Mouse (Mus musculus) layer of hippocampus, adult 2 months (tissue): ENCODE results near the gene Adm2. TPM values are rescaled to one million over a fixed set of nuclear protein-coding genes. Genes with fewer than 3 reads are reported as not detected.

Source experiments
- DNase-seq, 2 experiments: peaks; one replicate each; pipeline ENCODE4 v3.0.0; 2022; ENCODE audit warnings: low spot score in 2 of 2
- H3K27ac ChIP-seq: fragments of 200-600 bp; 2 replicates; pipeline ENCODE4 v1.8.1; 2022
- H3K4me3 ChIP-seq: fragments of 200-600 bp; 2 replicates; pipeline ENCODE4 v1.8.1; 2022; ENCODE audit warnings: mild to moderate bottlenecking
- CTCF ChIP-seq: fragments of 200-600 bp; conservative IDR thresholded peaks from 2 replicates; pipeline ENCODE4 v1.8.1; 2022; ENCODE audit warnings: antibody characterized with exemption, mild to moderate bottlenecking, moderate library complexity
- total RNA-seq, 2 experiments: library from RNA; stranded (reverse); gene quantifications; 2 replicates each; pipeline ENCODE4 v1.2.3; 2021

The Adm2 gene
- total RNA-seq, 2 experiments from 2014 or later: not detected

DNA sequence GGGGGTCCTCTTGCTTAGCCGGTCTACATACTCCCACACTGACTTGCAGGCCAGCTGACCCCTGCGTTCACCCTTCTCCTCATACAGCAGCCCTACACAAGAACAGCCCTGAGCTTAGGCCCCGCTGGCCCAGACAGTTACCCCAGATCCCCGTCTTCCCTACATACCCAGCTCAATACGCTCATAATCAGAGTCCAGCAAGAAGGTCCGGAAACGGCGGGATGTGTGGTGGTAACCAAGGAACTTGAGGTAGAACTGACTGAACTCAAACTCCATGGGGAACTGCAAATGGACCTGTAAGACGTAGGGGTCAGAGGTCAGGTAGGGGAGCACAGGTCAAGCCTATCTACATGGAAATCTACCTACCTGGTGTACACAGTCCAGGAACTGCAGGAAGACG, 28.7 kb upstream of the Adm2 start:
- no peak overlapping the region for H3K27ac ChIP-seq
- H3K4me3 ChIP-seq: no peak overlapping the region
- DNase-seq: no peak
- TF ChIP-seq CTCF: no peak

DNA sequence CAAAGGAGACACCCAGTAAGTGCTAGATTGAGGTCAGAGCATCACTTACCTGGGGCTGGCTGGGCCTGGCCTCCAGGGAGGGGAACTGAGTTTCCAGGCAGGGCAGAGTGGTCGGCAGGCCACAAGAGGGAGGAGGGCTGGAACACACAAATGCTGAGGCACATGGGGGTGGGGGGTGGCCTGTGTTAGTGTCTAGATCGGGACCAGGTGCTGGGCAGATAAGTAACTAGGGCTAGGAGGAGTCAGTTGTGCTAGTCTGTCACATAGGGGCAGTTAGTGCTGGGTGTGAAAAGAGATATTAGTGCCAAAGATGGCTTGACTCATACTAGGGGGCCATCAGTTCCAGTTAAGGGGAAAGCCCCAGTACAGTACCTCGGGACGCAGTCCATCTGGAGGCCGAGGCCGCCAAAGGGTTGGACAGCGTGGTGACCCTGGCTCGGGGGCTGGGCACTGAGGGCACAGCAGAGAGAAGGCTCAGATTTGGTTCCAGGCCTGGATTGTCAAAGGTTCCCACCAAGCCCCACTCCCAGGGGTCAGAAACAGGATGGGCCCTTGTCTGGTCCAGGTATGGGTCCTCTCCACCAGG, 26.8 kb upstream of the Adm2 start:
- no peak for TF ChIP-seq CTCF
- no peak for DNase-seq
- Histone ChIP-seq H3K27ac (0 out of 2 replicates have a peak overlapping the region, but pooled peaks have one; percentile 5), H3K4me3 (no peak overlapping the region)

DNA sequence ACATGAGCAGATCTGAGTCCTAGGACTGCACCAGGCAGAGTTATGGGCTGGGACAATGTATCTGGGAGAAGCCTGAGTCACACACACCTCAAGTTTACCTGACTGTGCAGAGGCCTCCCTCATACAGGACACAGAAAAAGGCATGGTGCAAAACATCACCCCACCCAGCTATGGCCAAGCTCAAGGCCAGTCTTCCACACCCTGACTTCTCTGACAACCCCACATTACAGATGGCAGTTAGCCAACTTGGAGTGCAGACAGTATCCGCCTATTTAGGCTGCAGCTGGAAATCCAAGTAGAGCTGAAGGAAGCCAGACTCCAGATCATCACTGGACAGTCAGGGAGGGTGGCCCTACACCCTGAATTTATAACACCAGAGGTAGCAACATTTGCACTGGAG, 26.1 kb upstream of the Adm2 start:
- no peak for TF ChIP-seq CTCF
- Histone ChIP-seq H3K27ac (peak overlapping the region; percentile 69; the same call in 1 of the 2 replicates), H3K4me3 (no peak overlapping the region)
- DNase-seq: no peak

DNA sequence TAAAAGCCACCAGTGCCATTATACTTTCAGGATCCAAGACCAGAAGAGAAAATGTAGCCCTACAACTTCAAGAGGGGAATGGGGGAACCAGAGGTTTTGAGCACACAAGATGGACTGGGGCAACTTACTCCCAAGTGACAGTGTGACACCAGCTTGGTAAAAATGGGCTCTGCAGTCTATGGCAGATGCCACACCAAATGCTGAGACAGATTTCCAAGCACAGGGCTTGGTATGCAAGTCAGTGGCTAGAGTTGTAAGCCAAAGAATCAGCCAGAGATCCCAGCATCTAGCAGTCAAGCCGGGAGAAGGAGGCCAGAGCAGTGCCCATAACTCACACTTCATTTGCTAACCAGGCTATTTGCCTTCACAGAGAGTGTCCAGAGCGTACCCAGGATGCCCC, 24.8 kb upstream of the Adm2 start:
- no peak for TF ChIP-seq CTCF
- no peak overlapping the region for H3K4me3 ChIP-seq
- DNase-seq: peak in 1 of 2 experiments; percentile 65
- H3K27ac ChIP-seq: peak overlapping the region; percentile 69

DNA sequence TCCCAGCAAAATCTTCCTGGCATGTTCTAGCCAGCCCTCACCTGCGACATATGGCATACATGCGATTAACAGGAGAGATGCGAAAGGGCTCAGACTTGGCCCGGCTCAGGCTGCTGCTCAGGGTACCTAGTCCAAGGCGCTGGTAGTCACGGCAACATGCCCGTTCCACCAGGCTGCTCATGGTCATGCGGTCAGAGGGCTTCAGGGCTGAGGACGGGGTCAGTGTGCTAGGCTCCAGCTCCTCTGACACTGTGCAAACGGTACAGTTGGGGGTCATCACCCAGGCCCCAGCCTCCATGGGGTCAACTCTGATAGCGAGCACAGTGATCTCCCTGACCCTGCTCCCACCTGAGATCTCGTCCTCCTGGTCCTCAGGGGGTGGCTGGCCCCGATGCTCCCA, 22.3 kb upstream of the Adm2 start:
- no peak for DNase-seq
- TF ChIP-seq CTCF: no peak
- Histone ChIP-seq H3K4me3 (no peak overlapping the region), H3K27ac (no peak overlapping the region)

DNA sequence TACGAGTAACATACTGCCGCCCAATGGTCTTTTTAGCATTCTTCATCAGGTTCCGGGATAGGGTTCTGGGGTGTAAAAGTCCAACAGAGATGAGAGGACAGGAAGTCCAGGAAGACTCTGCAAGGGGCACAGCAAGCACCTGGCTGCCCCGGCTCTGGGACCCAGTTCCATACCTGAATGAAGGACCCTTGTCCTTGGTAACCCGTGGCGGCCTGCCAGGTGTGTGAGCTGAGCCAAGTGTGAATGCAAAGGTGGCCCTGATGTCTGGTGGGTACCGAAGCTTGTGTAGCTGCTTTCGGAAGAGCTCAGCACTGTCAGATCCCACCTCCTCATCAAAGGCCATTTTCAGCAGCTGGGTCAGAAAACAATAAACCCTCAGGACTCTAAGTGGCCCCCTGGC, 21.9 kb upstream of the Adm2 start:
- no peak for TF ChIP-seq CTCF
- no peak for DNase-seq
- H3K27ac ChIP-seq: no peak overlapping the region
- H3K4me3 ChIP-seq: no peak overlapping the region

DNA sequence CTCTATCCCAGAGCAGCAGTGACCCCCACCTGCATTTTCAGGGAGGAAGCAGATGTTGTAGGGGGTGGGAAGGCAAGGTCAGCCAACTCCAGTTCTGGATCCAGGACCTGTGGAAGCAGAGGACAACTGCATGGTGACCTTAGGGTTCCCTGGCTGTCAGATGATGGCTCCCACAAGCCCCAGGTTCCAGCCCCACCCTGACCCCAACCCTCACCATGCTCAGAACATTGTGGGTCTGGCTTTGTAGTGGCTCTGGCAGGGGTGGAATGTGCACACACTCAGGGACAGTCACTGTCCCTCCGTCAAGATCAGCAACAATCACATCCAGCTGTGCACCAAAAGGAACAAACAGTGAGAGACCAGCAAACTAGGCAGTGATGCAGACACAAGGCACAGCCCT, 16.6 kb upstream of the Adm2 start:
- no peak for TF ChIP-seq CTCF
- peak overlapping the region; percentile 93; the same call in 1 of the 2 replicates for H3K27ac ChIP-seq
- no peak overlapping the region for H3K4me3 ChIP-seq
- DNase-seq: no peak

DNA sequence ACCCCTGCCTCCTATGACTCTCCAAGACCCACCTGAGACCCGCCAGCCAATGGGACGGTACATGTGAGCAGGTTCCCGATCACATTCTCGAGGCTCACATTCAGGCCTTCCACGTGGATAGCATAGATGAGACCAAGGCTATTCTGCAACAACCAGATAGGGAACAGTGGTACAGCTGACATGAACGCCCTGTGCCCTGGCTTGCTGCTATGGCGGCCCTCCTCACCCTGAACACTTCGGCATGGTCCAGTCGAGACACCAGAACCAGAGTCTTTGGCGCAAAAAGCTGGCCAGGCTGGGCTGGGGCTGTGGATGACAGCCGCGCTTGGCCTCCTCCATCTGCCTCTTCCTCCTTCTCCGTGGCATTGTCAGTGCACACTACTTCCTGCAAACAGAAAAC, 15.1 kb upstream of the Adm2 start:
- DNase-seq: no peak
- Histone ChIP-seq H3K27ac (peak overlapping the region; percentile 93), H3K4me3 (peak overlapping the region; percentile 23)
- no peak for TF ChIP-seq CTCF

DNA sequence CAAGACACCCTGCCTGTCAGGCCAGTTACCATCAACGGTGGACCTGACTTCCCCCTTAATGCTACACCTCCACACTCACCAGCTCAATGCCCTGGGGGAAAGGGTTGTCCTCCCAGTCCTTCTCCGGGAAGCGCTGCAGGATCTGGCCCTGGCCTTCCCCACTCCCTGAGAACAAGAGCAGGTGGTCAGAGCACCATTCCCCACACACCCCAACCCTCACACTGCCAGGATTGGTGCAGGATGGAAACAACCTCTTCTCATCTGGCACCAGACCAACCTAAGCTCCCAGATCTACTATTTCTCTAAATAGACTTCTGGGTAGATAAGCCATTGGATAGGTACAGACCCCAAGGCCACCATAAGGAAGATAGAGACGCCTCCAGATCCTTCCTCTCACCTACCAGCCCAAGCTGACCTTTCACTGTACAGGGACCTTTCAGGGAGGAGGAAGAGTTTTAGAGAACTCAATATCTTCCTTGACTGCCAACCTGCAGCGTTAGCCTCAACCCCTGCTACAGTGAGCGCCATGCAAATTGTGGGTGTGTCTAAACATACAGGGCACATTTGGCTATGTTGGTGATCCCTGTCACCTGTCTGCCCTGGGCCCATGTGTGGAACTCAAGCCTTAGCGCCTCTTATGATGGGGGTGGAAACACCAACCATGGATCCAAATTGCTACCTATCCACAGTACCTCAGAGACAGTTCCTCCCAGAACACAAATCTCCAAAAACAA, 13.9 kb upstream of the Adm2 start:
- peak overlapping the region; percentile 93 for H3K27ac ChIP-seq
- TF ChIP-seq CTCF: no peak
- DNase-seq: no peak
- H3K4me3 ChIP-seq: no peak overlapping the region; the same call in 1 of the 2 replicates

DNA sequence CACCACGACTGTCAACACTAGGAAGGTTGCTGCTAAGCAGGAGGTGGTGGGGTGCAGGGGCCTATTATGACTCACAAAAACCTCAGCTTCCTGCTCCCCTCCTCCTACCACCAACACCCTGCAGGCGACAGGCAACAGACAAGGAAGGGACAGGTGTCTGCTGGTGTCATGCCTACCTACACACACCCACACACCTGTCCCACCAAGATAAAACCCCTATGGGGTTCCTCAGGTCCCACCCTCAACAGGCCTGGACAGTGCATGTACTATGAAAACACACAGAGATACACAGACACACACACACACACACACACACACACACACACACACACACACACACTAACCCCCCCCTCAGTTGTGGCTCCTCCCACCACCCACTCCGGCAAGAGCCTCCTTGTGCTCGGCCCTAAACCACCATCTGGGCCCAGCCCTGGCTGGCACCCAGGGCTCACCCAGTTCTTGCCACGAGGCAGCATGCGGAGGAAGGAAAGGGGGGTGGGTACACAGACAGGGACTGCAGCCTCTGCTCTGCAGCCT, 12.5 kb upstream of the Adm2 start:
- DNase-seq: peak; percentile 76 to 79
- peak overlapping the region; percentile 22; the same call in 1 of the 2 replicates for H3K4me3 ChIP-seq
- H3K27ac ChIP-seq: peak overlapping the region; percentile 93
- no peak for TF ChIP-seq CTCF

DNA sequence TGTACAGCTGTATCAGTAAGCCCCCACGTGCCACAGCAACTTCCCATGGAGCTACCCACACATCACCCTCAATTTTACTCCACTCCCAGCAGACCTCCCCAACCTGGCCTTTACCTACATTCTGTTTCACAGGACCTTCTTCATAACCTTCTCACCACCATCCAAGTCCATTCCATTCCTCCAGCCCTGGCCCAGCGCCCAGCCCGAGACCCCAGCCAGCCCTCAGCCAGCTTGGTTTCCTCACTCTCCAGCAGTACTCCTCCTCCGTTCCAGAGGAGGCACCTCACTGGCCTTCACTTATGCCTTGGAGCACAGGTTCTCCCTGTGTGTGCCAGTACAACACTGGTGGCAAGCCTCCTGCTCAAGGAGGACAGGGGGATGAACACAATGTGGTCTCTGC, 9.2 kb upstream of the Adm2 start:
- peak overlapping the region; percentile 93 for H3K27ac ChIP-seq
- peak overlapping the region; percentile 95 for H3K4me3 ChIP-seq
- no peak for TF ChIP-seq CTCF
- no peak for DNase-seq

DNA sequence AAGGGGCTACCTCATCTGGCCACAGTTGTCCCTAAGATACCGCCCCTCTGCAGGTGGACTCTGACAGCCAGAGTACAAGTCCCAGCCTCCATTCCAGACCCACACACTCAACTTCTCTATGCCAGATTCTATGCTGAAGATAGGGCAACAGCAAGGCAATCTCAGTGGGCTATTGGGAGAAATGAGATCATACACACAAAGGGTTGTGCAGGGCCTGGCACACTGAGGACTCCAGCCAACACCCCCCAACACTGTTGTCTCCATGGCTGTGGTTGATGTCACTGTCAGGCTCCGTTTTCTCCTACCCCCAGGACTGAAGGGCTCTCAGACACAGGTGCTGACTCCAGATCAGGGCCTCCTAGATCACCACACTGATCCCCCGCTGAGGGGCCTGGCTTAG, 8.4 kb upstream of the Adm2 start:
- no peak for DNase-seq
- no peak for TF ChIP-seq CTCF
- H3K27ac ChIP-seq: peak overlapping the region; percentile 93
- peak overlapping the region; percentile 95 for H3K4me3 ChIP-seq

DNA sequence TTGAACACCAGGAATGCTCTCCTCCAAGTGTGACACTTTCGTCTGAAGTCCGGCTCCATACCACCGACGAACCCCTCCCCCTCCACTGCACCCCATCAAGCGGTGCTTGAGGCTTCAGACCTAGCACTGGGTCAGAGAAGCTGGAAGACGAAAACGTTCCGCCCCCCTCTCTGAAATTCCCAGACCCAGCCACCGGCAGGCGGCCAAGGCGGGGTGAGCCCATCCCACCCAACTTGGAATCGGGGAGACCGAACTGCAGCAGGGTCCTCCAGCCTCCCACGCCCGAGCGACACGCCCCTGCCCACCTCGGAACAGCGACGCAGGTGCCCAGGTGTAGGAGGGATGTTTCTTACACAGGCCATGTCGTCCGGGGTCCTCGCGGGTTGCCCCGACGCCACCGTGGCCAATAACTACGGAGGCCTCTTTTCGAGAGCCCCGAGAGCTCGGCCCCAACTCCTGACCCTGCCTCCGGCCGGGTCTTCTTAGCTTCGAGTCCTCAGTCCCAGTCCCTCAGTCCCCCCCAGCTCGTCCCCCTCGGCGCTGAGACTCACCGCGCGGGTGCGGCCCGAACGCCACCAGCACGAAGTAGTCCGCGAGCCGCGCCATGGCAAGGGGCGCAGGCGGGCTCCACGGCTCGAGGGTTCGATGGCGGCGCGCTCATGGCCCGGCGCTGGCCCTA, 7.9 kb upstream of the Adm2 start:
- TF ChIP-seq CTCF: peak; percentile 35
- peak overlapping the region; percentile 93 for H3K27ac ChIP-seq
- peak overlapping the region; percentile 95 for H3K4me3 ChIP-seq
- DNase-seq: no peak
